Mouse (Mus musculus) monocyte, adult 2 months (primary cell): Measurements from ENCODE around the gene Wbp2.
"Not testable (repeated sequence)": the region's sequence is repeated elsewhere in the genome, so short reads cannot be mapped to it uniquely, and the experiment has no call there.

Source experiments
- DNase-seq, 2 experiments: peaks; one replicate each; pipeline ENCODE4 v3.0.0; 2022; ENCODE audit warnings: low spot score in 2 of 2, low read depth in 1 of 2

Gene Wbp2

GRCm38 (mm10) chr11:116092959-116093358, 6.2 kb upstream of the Wbp2 start:
- DNase-seq, result not testable (repeated sequence)

GRCm38 (mm10) chr11:116091591-116091990, 4.8 kb upstream of the Wbp2 start:
- no peak for DNase-seq

GRCm38 (mm10) chr11:116089545-116089944, 2.8 kb upstream of the Wbp2 start:
- DNase-seq, result no peak

GRCm38 (mm10) chr11:116088741-116089394, 2.1 kb upstream of the Wbp2 start:
- no peak for DNase-seq

- no peak for DNase-seq
Measured at GRCm38 (mm10) chr11:116088188-116088587, 1.4 kb upstream of the Wbp2 start.

- DNase-seq, result peak; percentile 59 to 77
Measured at GRCm38 (mm10) chr11:116087194-116088130, 667 bp upstream of the Wbp2 start.

- DNase-seq, result no peak
Measured at GRCm38 (mm10) chr11:116084166-116084565, 2.6 kb downstream of the Wbp2 start.

- no peak for DNase-seq
Measured at GRCm38 (mm10) chr11:116083096-116083672, 3.6 kb downstream of the Wbp2 start.

- DNase-seq, result peak in 1 of 2 experiments; percentile 24
Measured at GRCm38 (mm10) chr11:116081081-116081480, 5.7 kb downstream of the Wbp2 start.

- no peak for DNase-seq
Measured at GRCm38 (mm10) chr11:116079511-116079910, 7.3 kb downstream of the Wbp2 start.

GRCm38 (mm10) chr11:116078676-116079320, 8.0 kb downstream of the Wbp2 start:
- no peak for DNase-seq

GRCm38 (mm10) chr11:116078221-116078620, 8.6 kb downstream of the Wbp2 start:
- DNase-seq, result peak in 1 of 2 experiments; percentile 67

GRCm38 (mm10) chr11:116077446-116078204, 9.2 kb downstream of the Wbp2 start, which contains the start of gene Unc13d:
Unc13d (minus strand) TSS chr11:116077961.
- DNase-seq, result peak; percentile 33 to 59

GRCm38 (mm10) chr11:116076836-116077235, 10.0 kb downstream of the Wbp2 start:
- no peak for DNase-seq

- DNase-seq, result no peak
Measured at GRCm38 (mm10) chr11:116076266-116076540, 10.6 kb downstream of the Wbp2 start.

- no peak for DNase-seq
Measured at GRCm38 (mm10) chr11:116075539-116076265, 11.1 kb downstream of the Wbp2 start.

GRCm38 (mm10) chr11:116074436-116074991, 12.3 kb downstream of the Wbp2 start:
- DNase-seq, result no peak

GRCm38 (mm10) chr11:116072608-116073007, 14.2 kb downstream of the Wbp2 start:
- DNase-seq, result no peak

GRCm38 (mm10) chr11:116071510-116071909, 15.3 kb downstream of the Wbp2 start:
- DNase-seq, result no peak

GRCm38 (mm10) chr11:116065345-116065744, 21.4 kb downstream of the Wbp2 start:
- no peak for DNase-seq
